Mouse (Mus musculus): ENCODE data around the gene Zbtb45.

DNA sequence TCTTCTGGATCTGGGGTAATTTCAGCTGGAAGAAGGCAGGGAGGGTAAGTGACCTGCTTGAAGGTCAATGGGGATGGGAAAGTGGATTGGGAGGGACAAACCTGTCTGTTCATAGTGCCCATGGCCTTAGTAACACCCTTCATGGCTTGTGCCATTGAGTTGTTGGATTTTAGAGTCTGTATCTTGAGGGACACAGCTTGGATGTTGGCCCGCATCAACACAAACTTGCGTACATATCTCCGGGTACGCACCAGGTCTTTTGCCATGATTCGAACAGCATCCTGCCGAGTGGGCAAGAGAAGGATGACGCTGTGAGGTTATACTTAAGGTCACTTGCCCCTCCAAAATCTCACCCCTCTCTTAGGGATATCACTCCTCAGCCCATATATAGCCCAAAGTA lies 22.7 kb upstream of the Zbtb45 start:
- TF ChIP-seq GATA1 (IDR thresholded peaks at IDR 0.05; ENCODE audit: low read length) (no peak), TAL1 (IDR thresholded peaks at IDR 0.05; ENCODE audit: low read length) (no peak)
